Mouse (Mus musculus): ENCODE measurements around the gene Htr3a. TPM values are rescaled to one million over a fixed set of nuclear protein-coding genes. Genes with fewer than 3 reads are reported as not detected.

The Htr3a gene
- 6.8 and 7.1 TPM in 2 replicates for polyA plus RNA-seq (2012; rRNA removed)

GRCm38 (mm10) chr9:48910885-48911537, at the start of gene Htr3a:
Gene Htr3a (minus strand): TSS chr9:48911099.
- H3K4me1 ChIP-seq (ENCODE audit: control insufficient read depth, insufficient read depth, low read length), result 0 out of 2 replicates have a peak, but pooled peaks cover 1% of the 10 kb centered on the region
- no peak within 1 kb of the TSS for H3K27ac ChIP-seq (ENCODE audit: insufficient read depth, low read length)
- no peak within 1 kb of the TSS for H3K4me3 ChIP-seq (ENCODE audit: insufficient read depth, low read length)
- TF ChIP-seq POLR2A (IDR thresholded peaks at IDR 0.05; ENCODE audit: extremely low read depth, insufficient read depth, low read length), result no peak
- TF ChIP-seq CTCF (IDR thresholded peaks at IDR 0.05; ENCODE audit: extremely low read depth, insufficient read depth, low read length), result no peak

GRCm38 (mm10) chr9:48947565-48947964, 36.7 kb upstream of the Htr3a start:
- Histone ChIP-seq H3K4me3 (ENCODE audit: insufficient read depth, low read length) (no peak overlapping the region), H3K4me1 (ENCODE audit: control insufficient read depth, insufficient read depth, low read length) (peaks cover 2% of the 10 kb centered on the region; the same call in 1 of the 2 replicates), H3K27ac (ENCODE audit: insufficient read depth, low read length) (no peak overlapping the region)
- TF ChIP-seq CTCF (IDR thresholded peaks at IDR 0.05; ENCODE audit: extremely low read depth, insufficient read depth, low read length) (no peak), POLR2A (IDR thresholded peaks at IDR 0.05; ENCODE audit: extremely low read depth, insufficient read depth, low read length) (no peak)

- Histone ChIP-seq H3K27ac (ENCODE audit: insufficient read depth, low read length) (no peak overlapping the region), H3K4me3 (ENCODE audit: insufficient read depth, low read length) (no peak overlapping the region), H3K4me1 (ENCODE audit: control insufficient read depth, insufficient read depth, low read length) (no peaks in the 10 kb centered on the region)
- TF ChIP-seq CTCF (IDR thresholded peaks at IDR 0.05; ENCODE audit: extremely low read depth, insufficient read depth, low read length) (no peak), POLR2A (IDR thresholded peaks at IDR 0.05; ENCODE audit: extremely low read depth, insufficient read depth, low read length) (no peak)
Observed at GRCm38 (mm10) chr9:48942349-48942748, 31.4 kb upstream of the Htr3a start.

GRCm38 (mm10) chr9:48929436-48929835, 18.5 kb upstream of the Htr3a start:
- TF ChIP-seq CTCF (IDR thresholded peaks at IDR 0.05; ENCODE audit: extremely low read depth, insufficient read depth, low read length), result no peak
- no peak for TF ChIP-seq POLR2A (IDR thresholded peaks at IDR 0.05; ENCODE audit: extremely low read depth, insufficient read depth, low read length)
- Histone ChIP-seq H3K4me3 (ENCODE audit: insufficient read depth, low read length) (no peak overlapping the region), H3K27ac (ENCODE audit: insufficient read depth, low read length) (no peak overlapping the region), H3K4me1 (ENCODE audit: control insufficient read depth, insufficient read depth, low read length) (no peaks in the 10 kb centered on the region)

- H3K27ac ChIP-seq (ENCODE audit: insufficient read depth, low read length), result no peak overlapping the region
- no peak overlapping the region for H3K4me3 ChIP-seq (ENCODE audit: insufficient read depth, low read length)
- no peaks in the 10 kb centered on the region for H3K4me1 ChIP-seq (ENCODE audit: control insufficient read depth, insufficient read depth, low read length)
- TF ChIP-seq CTCF (IDR thresholded peaks at IDR 0.05; ENCODE audit: extremely low read depth, insufficient read depth, low read length), result no peak
- TF ChIP-seq POLR2A (IDR thresholded peaks at IDR 0.05; ENCODE audit: extremely low read depth, insufficient read depth, low read length), result no peak
Observed at GRCm38 (mm10) chr9:48928781-48929180, 17.9 kb upstream of the Htr3a start.

GRCm38 (mm10) chr9:48916011-48916788, 5.3 kb upstream of the Htr3a start:
- TF ChIP-seq CTCF (IDR thresholded peaks at IDR 0.05; ENCODE audit: extremely low read depth, insufficient read depth, low read length) (no peak), POLR2A (IDR thresholded peaks at IDR 0.05; ENCODE audit: extremely low read depth, insufficient read depth, low read length) (no peak)
- Histone ChIP-seq H3K4me1 (ENCODE audit: control insufficient read depth, insufficient read depth, low read length) (0 out of 2 replicates have a peak, but pooled peaks cover under 1% of the 10 kb centered on the region), H3K27ac (ENCODE audit: insufficient read depth, low read length) (no peak overlapping the region), H3K4me3 (ENCODE audit: insufficient read depth, low read length) (no peak overlapping the region)

GRCm38 (mm10) chr9:48904421-48904820, 6.5 kb downstream of the Htr3a start:
- TF ChIP-seq CTCF (IDR thresholded peaks at IDR 0.05; ENCODE audit: extremely low read depth, insufficient read depth, low read length), result no peak
- no peak for TF ChIP-seq POLR2A (IDR thresholded peaks at IDR 0.05; ENCODE audit: extremely low read depth, insufficient read depth, low read length)
- Histone ChIP-seq H3K4me1 (ENCODE audit: control insufficient read depth, insufficient read depth, low read length) (no peaks in the 10 kb centered on the region), H3K4me3 (ENCODE audit: insufficient read depth, low read length) (no peak overlapping the region), H3K27ac (ENCODE audit: insufficient read depth, low read length) (no peak overlapping the region)

GRCm38 (mm10) chr9:48903766-48904165, 7.1 kb downstream of the Htr3a start:
- no peak for TF ChIP-seq CTCF (IDR thresholded peaks at IDR 0.05; ENCODE audit: extremely low read depth, insufficient read depth, low read length)
- TF ChIP-seq POLR2A (IDR thresholded peaks at IDR 0.05; ENCODE audit: extremely low read depth, insufficient read depth, low read length), result no peak
- Histone ChIP-seq H3K4me1 (ENCODE audit: control insufficient read depth, insufficient read depth, low read length) (no peaks in the 10 kb centered on the region), H3K27ac (ENCODE audit: insufficient read depth, low read length) (no peak overlapping the region), H3K4me3 (ENCODE audit: insufficient read depth, low read length) (no peak overlapping the region)

- TF ChIP-seq POLR2A (IDR thresholded peaks at IDR 0.05; ENCODE audit: extremely low read depth, insufficient read depth, low read length) (no peak), CTCF (IDR thresholded peaks at IDR 0.05; ENCODE audit: extremely low read depth, insufficient read depth, low read length) (no peak)
- H3K27ac ChIP-seq (ENCODE audit: insufficient read depth, low read length), result no peak overlapping the region
- H3K4me1 ChIP-seq (ENCODE audit: control insufficient read depth, insufficient read depth, low read length), result no peaks in the 10 kb centered on the region
- H3K4me3 ChIP-seq (ENCODE audit: insufficient read depth, low read length), result no peak overlapping the region
Observed at GRCm38 (mm10) chr9:48898551-48898950, 12.3 kb downstream of the Htr3a start.

All from cortical plate, adult 2 months (tissue).